Mouse (Mus musculus): Measurements from ENCODE around the gene D030056L22Rik. TPM values are rescaled to one million over a fixed set of nuclear protein-coding genes. Genes with fewer than 3 reads are reported as not detected.

D030056L22Rik gene
- 11.5 and 20.0 TPM in 2 replicates for polyA plus RNA-seq (2012; rRNA removed)

- TF ChIP-seq CTCF (IDR thresholded peaks at IDR 0.05; ENCODE audit: insufficient read depth, low read length) (peak; percentile 57), POLR2A (IDR thresholded peaks at IDR 0.05; ENCODE audit: borderline replicate concordance, extremely low read depth, low read depth, low read length) (peak; percentile 64; the same call in 1 of the 2 replicates)
- peak within 1 kb of the TSS; percentile 59 for H3K4me3 ChIP-seq (replicated peaks; ENCODE audit: extremely low read depth, low read depth, low read length)
These were observed at the start of gene D030056L22Rik for GRCm38 (mm10) chr19:18712866-18713300. Gene D030056L22Rik (plus strand): TSS chr19:18713193.

GRCm38 (mm10) chr19:18663904-18664303 is 49.1 kb upstream of the D030056L22Rik start:
- WGBS, result 50% methylated on average over 2 of the region's 2 CpGs
- no peaks in the 10 kb centered on the region for H3K4me1 ChIP-seq (ENCODE audit: control insufficient read depth, insufficient read depth, low read length)
- no peak for DNase-seq
- H3K4me3 ChIP-seq (replicated peaks; ENCODE audit: extremely low read depth, low read depth, low read length), result no peak overlapping the region
- TF ChIP-seq POLR2A (IDR thresholded peaks at IDR 0.05; ENCODE audit: borderline replicate concordance, extremely low read depth, low read depth, low read length) (no peak), CTCF (IDR thresholded peaks at IDR 0.05; ENCODE audit: insufficient read depth, low read length) (no peak)

More at GRCm38 (mm10) chr19:18712866-18713300, at the start of gene D030056L22Rik:
- peak; percentile 98 for DNase-seq
- H3K4me1 ChIP-seq (ENCODE audit: control insufficient read depth, insufficient read depth, low read length), result peaks cover 3% of the 10 kb centered on the region
- under 1% methylated on average over 49 of the region's 49 CpGs for WGBS

- peaks cover 3% of the 10 kb centered on the region; the same call in 1 of the 2 replicates for H3K4me1 ChIP-seq (ENCODE audit: control insufficient read depth, insufficient read depth, low read length)
- H3K4me3 ChIP-seq (replicated peaks; ENCODE audit: extremely low read depth, low read depth, low read length), result no peak overlapping the region
- no peak for DNase-seq
- no peak for TF ChIP-seq CTCF (IDR thresholded peaks at IDR 0.05; ENCODE audit: insufficient read depth, low read length)
- TF ChIP-seq POLR2A (IDR thresholded peaks at IDR 0.05; ENCODE audit: borderline replicate concordance, extremely low read depth, low read depth, low read length), result no peak
- 83% methylated on average over 7 of the region's 7 CpGs for WGBS
These were observed 46.0 kb upstream of the D030056L22Rik start for GRCm38 (mm10) chr19:18666966-18667365.

- 91% methylated on average over 7 of the region's 7 CpGs for WGBS
- TF ChIP-seq POLR2A (IDR thresholded peaks at IDR 0.05; ENCODE audit: borderline replicate concordance, extremely low read depth, low read depth, low read length), result no peak
- TF ChIP-seq CTCF (IDR thresholded peaks at IDR 0.05; ENCODE audit: insufficient read depth, low read length), result no peak
These were observed 43.4 kb upstream of the D030056L22Rik start for GRCm38 (mm10) chr19:18669551-18669950.

GRCm38 (mm10) chr19:18670608-18671007 is 42.4 kb upstream of the D030056L22Rik start, which contains the start of gene Carnmt1:
Gene Carnmt1 (plus strand): TSS chr19:18670764.
- WGBS, result under 1% methylated on average over 56 of the region's 58 CpGs
- peak; percentile 99 for DNase-seq
- Histone ChIP-seq H3K4me3 (replicated peaks; ENCODE audit: extremely low read depth, low read depth, low read length) (peak within 1 kb of the TSS; percentile 62), H3K4me1 (ENCODE audit: control insufficient read depth, insufficient read depth, low read length) (peaks cover 11% of the 10 kb centered on the region; the same call in 1 of the 2 replicates)
- TF ChIP-seq CTCF (IDR thresholded peaks at IDR 0.05; ENCODE audit: insufficient read depth, low read length) (no peak), POLR2A (IDR thresholded peaks at IDR 0.05; ENCODE audit: borderline replicate concordance, extremely low read depth, low read depth, low read length) (no peak; the same call in 1 of the 2 replicates)

More at GRCm38 (mm10) chr19:18669551-18669950, 43.4 kb upstream of the D030056L22Rik start:
- DNase-seq, result no peak
- no peak overlapping the region for H3K4me3 ChIP-seq (replicated peaks; ENCODE audit: extremely low read depth, low read depth, low read length)
- peaks cover 11% of the 10 kb centered on the region; the same call in 1 of the 2 replicates for H3K4me1 ChIP-seq (ENCODE audit: control insufficient read depth, insufficient read depth, low read length)

GRCm38 (mm10) chr19:18671056-18671741 is 41.8 kb upstream of the D030056L22Rik start:
- WGBS, result under 1% methylated on average over 64 of the region's 64 CpGs

GRCm38 (mm10) chr19:18672498-18672897 is 40.5 kb upstream of the D030056L22Rik start:
- Histone ChIP-seq H3K4me1 (ENCODE audit: control insufficient read depth, insufficient read depth, low read length) (peaks cover 13% of the 10 kb centered on the region), H3K4me3 (replicated peaks; ENCODE audit: extremely low read depth, low read depth, low read length) (no peak overlapping the region)
- DNase-seq, result no peak
- TF ChIP-seq CTCF (IDR thresholded peaks at IDR 0.05; ENCODE audit: insufficient read depth, low read length), result no peak
- 64% methylated on average over 3 of the region's 3 CpGs for WGBS

More at GRCm38 (mm10) chr19:18671056-18671741, 41.8 kb upstream of the D030056L22Rik start:
- DNase-seq, result peak; percentile 61
- Histone ChIP-seq H3K4me1 (ENCODE audit: control insufficient read depth, insufficient read depth, low read length) (peaks cover 11% of the 10 kb centered on the region; the same call in 1 of the 2 replicates), H3K4me3 (replicated peaks; ENCODE audit: extremely low read depth, low read depth, low read length) (peak overlapping the region; percentile 62)
- TF ChIP-seq CTCF (IDR thresholded peaks at IDR 0.05; ENCODE audit: insufficient read depth, low read length) (no peak), POLR2A (IDR thresholded peaks at IDR 0.05; ENCODE audit: borderline replicate concordance, extremely low read depth, low read depth, low read length) (no peak)

- H3K4me1 ChIP-seq (ENCODE audit: control insufficient read depth, insufficient read depth, low read length), result peaks cover 13% of the 10 kb centered on the region
- H3K4me3 ChIP-seq (replicated peaks; ENCODE audit: extremely low read depth, low read depth, low read length), result no peak overlapping the region
- no peak for DNase-seq
- no peak for TF ChIP-seq CTCF (IDR thresholded peaks at IDR 0.05; ENCODE audit: insufficient read depth, low read length)
- no peak for TF ChIP-seq POLR2A (IDR thresholded peaks at IDR 0.05; ENCODE audit: borderline replicate concordance, extremely low read depth, low read depth, low read length)
- 49% methylated on average over 4 of the region's 4 CpGs for WGBS
These were observed 39.9 kb upstream of the D030056L22Rik start for GRCm38 (mm10) chr19:18673116-18673515.

GRCm38 (mm10) chr19:18682142-18682541 is 30.9 kb upstream of the D030056L22Rik start:
- DNase-seq, result no peak
- TF ChIP-seq POLR2A (IDR thresholded peaks at IDR 0.05; ENCODE audit: borderline replicate concordance, extremely low read depth, low read depth, low read length), result no peak
- TF ChIP-seq CTCF (IDR thresholded peaks at IDR 0.05; ENCODE audit: insufficient read depth, low read length), result no peak
- Histone ChIP-seq H3K4me1 (ENCODE audit: control insufficient read depth, insufficient read depth, low read length) (no peaks in the 10 kb centered on the region), H3K4me3 (replicated peaks; ENCODE audit: extremely low read depth, low read depth, low read length) (no peak overlapping the region)
- 70% methylated on average over 4 of the region's 4 CpGs for WGBS

Data from lung, adult 2 months (tissue).